Mouse (Mus musculus): Measurements from ENCODE around the gene Sval1. TPM values are rescaled to one million over a fixed set of nuclear protein-coding genes. Genes with fewer than 3 reads are reported as not detected.

Gene Sval1
- not detected in 2 replicates for polyA plus RNA-seq (2015; fragmentation: Nextera tagmentation; extraction: Ambion mirVana)

DNA sequence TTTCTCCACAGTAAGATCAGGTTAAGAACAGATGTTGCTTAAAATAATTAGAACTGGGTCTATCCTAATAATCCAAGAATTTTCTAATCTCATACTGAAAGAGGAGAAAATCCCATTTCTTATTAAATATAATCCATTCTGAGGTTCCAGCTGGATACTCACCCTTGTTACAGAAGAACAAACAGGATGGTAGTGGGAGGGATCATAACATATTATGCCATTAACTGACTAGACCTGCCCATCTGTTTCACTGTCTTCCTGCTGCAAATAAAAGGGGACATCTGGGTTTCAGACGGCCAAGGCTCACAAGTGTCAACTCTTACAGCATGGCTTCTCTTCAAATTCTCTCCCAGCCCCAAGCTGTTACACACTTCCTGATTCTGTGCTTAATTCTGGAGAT lies at the start of gene Sval1:
Gene Sval1 (plus strand): TSS at position 301 of the 400 bp plus-strand sequence.
- no peaks in the 10 kb centered on the region for H3K36me3 ChIP-seq (ENCODE audit: control insufficient read depth, insufficient read depth)
- H3K27ac ChIP-seq (ENCODE audit: low read length) = no peak within 1 kb of the TSS
- no peak for ATAC-seq
- no peak within 1 kb of the TSS for H3K4me2 ChIP-seq (ENCODE audit: low read length)
- H3K4me1 ChIP-seq (replicated peaks; ENCODE audit: control insufficient read depth, insufficient read depth, low read length) = no peaks in the 10 kb centered on the region
- no peaks in the 10 kb centered on the region for H3K9me3 ChIP-seq (ENCODE audit: control insufficient read depth, low read length)
- H3K27me3 ChIP-seq (replicated peaks; ENCODE audit: control insufficient read depth, insufficient read depth, low read length) = no peaks in the 10 kb centered on the region
- WGBS = 75% methylated on average over 1 of the region's 1 CpGs
- H3K4me3 ChIP-seq (replicated peaks; ENCODE audit: low read length) = no peak within 1 kb of the TSS
- H3K9ac ChIP-seq (replicated peaks; ENCODE audit: low read depth, low read length) = no peak within 1 kb of the TSS

DNA sequence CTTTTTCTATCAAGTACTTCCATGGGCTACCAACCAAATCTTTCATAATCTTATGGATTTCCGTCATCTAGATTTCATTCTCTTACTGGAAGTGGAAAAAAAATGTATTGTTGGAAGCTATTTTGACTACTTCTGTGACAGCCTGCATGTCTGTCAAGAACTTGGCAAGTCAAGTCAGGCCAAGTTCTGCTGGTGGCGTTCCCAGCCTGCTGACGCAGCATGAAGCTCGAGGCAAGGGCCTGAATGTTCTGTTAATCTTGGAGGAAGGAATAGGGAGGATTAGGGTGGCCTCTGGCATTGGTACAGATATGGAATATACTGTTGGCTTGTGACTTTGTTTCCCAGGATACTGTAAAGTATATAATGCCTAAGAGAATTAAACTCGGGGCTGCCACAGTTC lies 39.8 kb upstream of the Sval1 start:
- H3K4me3 ChIP-seq (replicated peaks; ENCODE audit: low read length) = no peak overlapping the region
- H3K27ac ChIP-seq (ENCODE audit: low read length) = no peak overlapping the region
- no peaks in the 10 kb centered on the region for H3K9me3 ChIP-seq (ENCODE audit: control insufficient read depth, low read length)
- no peaks in the 10 kb centered on the region for H3K27me3 ChIP-seq (replicated peaks; ENCODE audit: control insufficient read depth, insufficient read depth, low read length)
- no peak for ATAC-seq
- H3K4me2 ChIP-seq (ENCODE audit: low read length) = no peak overlapping the region
- no peak overlapping the region for H3K9ac ChIP-seq (replicated peaks; ENCODE audit: low read depth, low read length)
- H3K4me1 ChIP-seq (replicated peaks; ENCODE audit: control insufficient read depth, insufficient read depth, low read length) = no peaks in the 10 kb centered on the region
- H3K36me3 ChIP-seq (ENCODE audit: control insufficient read depth, insufficient read depth) = no peaks in the 10 kb centered on the region
- 79% methylated on average over 5 of the region's 5 CpGs for WGBS

- Histone ChIP-seq H3K9ac (replicated peaks; ENCODE audit: low read depth, low read length) (no peak overlapping the region), H3K9me3 (ENCODE audit: control insufficient read depth, low read length) (no peaks in the 10 kb centered on the region), H3K36me3 (ENCODE audit: control insufficient read depth, insufficient read depth) (no peaks in the 10 kb centered on the region), H3K4me2 (ENCODE audit: low read length) (no peak overlapping the region), H3K27me3 (replicated peaks; ENCODE audit: control insufficient read depth, insufficient read depth, low read length) (no peaks in the 10 kb centered on the region), H3K27ac (ENCODE audit: low read length) (no peak overlapping the region), H3K4me3 (replicated peaks; ENCODE audit: low read length) (no peak overlapping the region), H3K4me1 (replicated peaks; ENCODE audit: control insufficient read depth, insufficient read depth, low read length) (no peaks in the 10 kb centered on the region)
- WGBS = 98% methylated on average over 2 of the region's 2 CpGs
- no peak for ATAC-seq
Observed at GRCm38 (mm10) chr6:41914883-41915282, 36.5 kb upstream of the Sval1 start.

DNA sequence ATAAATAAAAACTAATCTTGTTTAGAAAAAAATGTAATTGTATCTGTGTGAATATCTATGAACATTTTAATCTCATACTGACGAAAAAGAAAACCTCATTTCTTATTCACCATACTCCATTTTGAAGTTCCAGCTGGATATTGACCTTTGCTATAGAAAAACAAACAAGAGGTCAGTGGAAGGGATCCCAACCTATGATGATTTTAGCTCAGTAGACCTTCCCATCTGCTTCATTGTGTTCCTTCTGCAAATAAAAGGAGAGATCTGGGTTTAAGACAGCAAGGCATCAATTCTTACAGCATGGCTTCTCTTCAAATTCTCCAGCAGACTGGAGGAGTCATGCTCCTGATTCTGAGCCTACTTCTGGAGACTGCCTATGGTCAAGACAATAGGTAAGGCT lies 16.4 kb downstream of the Sval1 start, which contains the start of gene Sval3:
Gene Sval3 (plus strand): TSS at position 301 of the 400 bp plus-strand sequence.
- 73% methylated on average over 1 of the region's 1 CpGs for WGBS
- no peak for ATAC-seq
- H3K4me3 ChIP-seq (replicated peaks; ENCODE audit: low read length) = no peak within 1 kb of the TSS
- no peaks in the 10 kb centered on the region for H3K36me3 ChIP-seq (ENCODE audit: control insufficient read depth, insufficient read depth)
- no peak within 1 kb of the TSS for H3K27ac ChIP-seq (ENCODE audit: low read length)
- H3K9ac ChIP-seq (replicated peaks; ENCODE audit: low read depth, low read length) = no peak within 1 kb of the TSS
- no peaks in the 10 kb centered on the region for H3K27me3 ChIP-seq (replicated peaks; ENCODE audit: control insufficient read depth, insufficient read depth, low read length)
- H3K4me1 ChIP-seq (replicated peaks; ENCODE audit: control insufficient read depth, insufficient read depth, low read length) = no peaks in the 10 kb centered on the region
- H3K4me2 ChIP-seq (ENCODE audit: low read length) = no peak within 1 kb of the TSS
- H3K9me3 ChIP-seq (ENCODE audit: control insufficient read depth, low read length) = no peaks in the 10 kb centered on the region

Other genes with a start within 250 kb of the Sval1 start
- 0.29 and 0.48 TPM in 2 replicates for gene Kel, start 247.3 kb upstream of the Sval1 start, polyA plus RNA-seq (2015; fragmentation: Nextera tagmentation; extraction: Ambion mirVana)
- gene Olfr459, start 176.5 kb upstream of the Sval1 start, polyA plus RNA-seq (2015; fragmentation: Nextera tagmentation; extraction: Ambion mirVana) = not detected in 2 replicates
- not detected in 2 replicates for gene Pip, start 104.1 kb upstream of the Sval1 start, polyA plus RNA-seq (2015; fragmentation: Nextera tagmentation; extraction: Ambion mirVana)
- gene Sval2, start 98.6 kb upstream of the Sval1 start, polyA plus RNA-seq (2015; fragmentation: Nextera tagmentation; extraction: Ambion mirVana) = not detected in 2 replicates
- not detected in 2 replicates for gene Sval3, start 16.5 kb downstream of the Sval1 start, polyA plus RNA-seq (2015; fragmentation: Nextera tagmentation; extraction: Ambion mirVana)
- gene Sva, start 86.8 kb downstream of the Sval1 start, polyA plus RNA-seq (2015; fragmentation: Nextera tagmentation; extraction: Ambion mirVana) = not detected in 2 replicates
- not detected in 2 replicates for gene Tas2r139, start 189.3 kb downstream of the Sval1 start, polyA plus RNA-seq (2015; fragmentation: Nextera tagmentation; extraction: Ambion mirVana)

Data from forebrain, embryonic 16.5 days (tissue).